Mouse (Mus musculus) liver, embryonic 12.5 days (tissue): ENCODE results near the gene Gm498. TPM values are rescaled to one million over a fixed set of nuclear protein-coding genes. Genes with fewer than 3 reads are reported as not detected.

Source experiments
- ATAC-seq: fragments of 200-750 bp; cut with Nextera tagmentation; 2 replicates; pipeline ENCODE4 v1.8.0; 2017; ENCODE audit warnings: moderate number of reproducible peaks, mild to moderate bottlenecking, moderate library complexity
- H3K27ac ChIP-seq: fragments of 300-500 bp; sonication (generic); 2 replicates; pipeline ENCODE4 v1.5.1; 2016; ENCODE audit warnings: mild to moderate bottlenecking
- H3K27me3 ChIP-seq: fragments of 300-500 bp; sonication (generic); replicated peaks from 2 replicates; pipeline ENCODE4 v1.6.1; 2016; ENCODE audit warnings: mild to moderate bottlenecking, moderate library complexity
- H3K36me3 ChIP-seq: fragments of 300-500 bp; sonication (generic); 2 replicates; pipeline ENCODE4 v1.6.1; 2016; ENCODE audit warnings: mild to moderate bottlenecking, moderate library complexity
- H3K4me1 ChIP-seq: fragments of 300-500 bp; sonication (generic); 2 replicates; pipeline ENCODE4 v1.6.1; 2016
- H3K4me2 ChIP-seq: fragments of 300-500 bp; sonication (generic); 2 replicates; pipeline ENCODE4 v1.6.1; 2016; ENCODE audit warnings: mild to moderate bottlenecking, moderate library complexity
- H3K4me3 ChIP-seq: fragments of 300-500 bp; sonication (generic); 2 replicates; pipeline ENCODE4 v1.5.1; 2016; ENCODE audit warnings: mild to moderate bottlenecking, moderate library complexity
- H3K9ac ChIP-seq: fragments of 300-500 bp; sonication (generic); 2 replicates; pipeline ENCODE4 v1.6.1; 2016; ENCODE audit warnings: mild to moderate bottlenecking, moderate library complexity
- H3K9me3 ChIP-seq: fragments of 300-500 bp; sonication (generic); replicated peaks from 2 replicates; pipeline ENCODE4 v1.6.1; 2016; ENCODE audit warnings: mild to moderate bottlenecking, moderate library complexity
- WGBS: fragments of 180-500 bp; shearing (Covaris S2); methylation state at CpG from one replicate; pipeline ENCODE4 v1.1.7; 2016; ENCODE audit not compliant: insufficient replicate concordance; 5-methylcytosine and 5-hydroxymethylcytosine counted together
- polyA plus RNA-seq: library from polyadenylated mRNA; unstranded; fragments of >200 nt; fragmentation: Nextera tagmentation; extraction: Ambion mirVana; gene quantifications from 2 replicates; pipeline ENCODE4 v1.2.1, GENCODE M21; 2016

Gene Gm498
- polyA plus RNA-seq: not detected in 2 replicates

GRCm38 (mm10) chr7:143866538-143866937, at the start of gene Gm498:
Gm498 (plus strand) TSS chr7:143866838.
- H3K27ac ChIP-seq: no peak within 1 kb of the TSS
- 71% methylated on average over 2 of the region's 2 CpGs for WGBS
- no peak for ATAC-seq

GRCm38 (mm10) chr7:143819201-143819600, 47.4 kb upstream of the Gm498 start:
- Histone ChIP-seq H3K9ac (no peak overlapping the region), H3K27ac (no peak overlapping the region), H3K4me2 (no peak overlapping the region), H3K9me3 (no peaks in the 10 kb centered on the region), H3K4me1 (peaks cover 24% of the 10 kb centered on the region), H3K27me3 (no peaks in the 10 kb centered on the region), H3K4me3 (no peak overlapping the region), H3K36me3 (peaks cover 46% of the 10 kb centered on the region)
- WGBS: 74% methylated on average over 4 of the region's 4 CpGs
- no peak for ATAC-seq

More at GRCm38 (mm10) chr7:143866538-143866937, at the start of gene Gm498:
- H3K9me3 ChIP-seq: no peaks in the 10 kb centered on the region
- H3K4me1 ChIP-seq: no peaks in the 10 kb centered on the region
- H3K4me3 ChIP-seq: no peak within 1 kb of the TSS
- H3K27me3 ChIP-seq: no peaks in the 10 kb centered on the region; the same call in 1 of the 2 replicates
- no peak within 1 kb of the TSS for H3K4me2 ChIP-seq
- H3K36me3 ChIP-seq: no peaks in the 10 kb centered on the region
- H3K9ac ChIP-seq: no peak within 1 kb of the TSS

GRCm38 (mm10) chr7:143821241-143821640, 45.4 kb upstream of the Gm498 start:
- H3K4me1 ChIP-seq: peaks cover 24% of the 10 kb centered on the region
- no peak overlapping the region for H3K4me3 ChIP-seq
- no peak overlapping the region for H3K27ac ChIP-seq
- H3K27me3 ChIP-seq: 0 out of 2 replicates have a peak, but pooled peaks cover 3% of the 10 kb centered on the region
- no peaks in the 10 kb centered on the region for H3K9me3 ChIP-seq
- no peak for ATAC-seq
- WGBS: 81% methylated on average over 2 of the region's 2 CpGs
- H3K36me3 ChIP-seq: peaks cover 28% of the 10 kb centered on the region
- H3K4me2 ChIP-seq: peak overlapping the region; percentile 79; the same call in 1 of the 2 replicates
- H3K9ac ChIP-seq: no peak overlapping the region

- Histone ChIP-seq H3K36me3 (peaks cover 16% of the 10 kb centered on the region), H3K27me3 (0 out of 2 replicates have a peak, but pooled peaks cover 3% of the 10 kb centered on the region), H3K27ac (peak within 1 kb of the TSS; percentile 76), H3K4me1 (peaks cover 24% of the 10 kb centered on the region), H3K4me2 (peak within 1 kb of the TSS; percentile 79), H3K9ac (peak within 1 kb of the TSS; percentile 79), H3K9me3 (no peaks in the 10 kb centered on the region), H3K4me3 (peak within 1 kb of the TSS; percentile 72)
- peak; percentile 99 for ATAC-seq
- 1% methylated on average over 40 of the region's 40 CpGs for WGBS
These were observed 44.0 kb upstream of the Gm498 start, which contains the start of the genes Nadsyn1 and Dhcr7 for GRCm38 (mm10) chr7:143822375-143823265. Nadsyn1 (minus strand) TSS chr7:143822849. Dhcr7 (plus strand) TSS chr7:143823145.

GRCm38 (mm10) chr7:143823266-143823605, 43.4 kb upstream of the Gm498 start:
- Histone ChIP-seq H3K4me3 (peak overlapping the region; percentile 72), H3K4me2 (peak overlapping the region; percentile 79), H3K27ac (peak overlapping the region; percentile 76), H3K9me3 (no peaks in the 10 kb centered on the region), H3K4me1 (peaks cover 24% of the 10 kb centered on the region), H3K9ac (peak overlapping the region; percentile 69), H3K36me3 (peaks cover 10% of the 10 kb centered on the region), H3K27me3 (0 out of 2 replicates have a peak, but pooled peaks cover 3% of the 10 kb centered on the region)
- ATAC-seq: peak; percentile 14
- WGBS: 77% methylated on average over 4 of the region's 4 CpGs

- Histone ChIP-seq H3K9me3 (no peaks in the 10 kb centered on the region), H3K36me3 (peaks cover 3% of the 10 kb centered on the region; the same call in 1 of the 2 replicates), H3K4me1 (peaks cover 33% of the 10 kb centered on the region), H3K4me3 (no peak overlapping the region), H3K9ac (no peak overlapping the region), H3K27me3 (0 out of 2 replicates have a peak, but pooled peaks cover 3% of the 10 kb centered on the region), H3K27ac (no peak overlapping the region), H3K4me2 (no peak overlapping the region)
- WGBS: 73% methylated on average over 2 of the region's 2 CpGs
- no peak for ATAC-seq
These were observed 39.7 kb upstream of the Gm498 start for GRCm38 (mm10) chr7:143826985-143827384.

- under 1% methylated on average over 37 of the region's 37 CpGs for WGBS
- H3K27me3 ChIP-seq: 0 out of 2 replicates have a peak, but pooled peaks cover 3% of the 10 kb centered on the region
- H3K36me3 ChIP-seq: peaks cover 7% of the 10 kb centered on the region; the same call in 1 of the 2 replicates
- peak; percentile 97 for ATAC-seq
- peaks cover 33% of the 10 kb centered on the region for H3K4me1 ChIP-seq
- peak overlapping the region; percentile 77 for H3K9ac ChIP-seq
- H3K27ac ChIP-seq: peak overlapping the region; percentile 88
- H3K4me2 ChIP-seq: peak overlapping the region; percentile 86
- H3K9me3 ChIP-seq: no peaks in the 10 kb centered on the region
- H3K4me3 ChIP-seq: peak overlapping the region; percentile 76
These were observed 36.9 kb upstream of the Gm498 start for GRCm38 (mm10) chr7:143829504-143830331.

- H3K27me3 ChIP-seq: 0 out of 2 replicates have a peak, but pooled peaks cover 3% of the 10 kb centered on the region
- H3K4me3 ChIP-seq: peak overlapping the region; percentile 76
- 16% methylated on average over 6 of the region's 6 CpGs for WGBS
- peaks cover 7% of the 10 kb centered on the region; the same call in 1 of the 2 replicates for H3K36me3 ChIP-seq
- H3K27ac ChIP-seq: peak overlapping the region; percentile 57; the same call in 1 of the 2 replicates
- ATAC-seq: no peak
- peak overlapping the region; percentile 67 for H3K9ac ChIP-seq
- H3K9me3 ChIP-seq: no peaks in the 10 kb centered on the region
- peaks cover 40% of the 10 kb centered on the region for H3K4me1 ChIP-seq
- H3K4me2 ChIP-seq: peak overlapping the region; percentile 86
These were observed 36.2 kb upstream of the Gm498 start for GRCm38 (mm10) chr7:143830399-143830798.

GRCm38 (mm10) chr7:143832196-143832595, 34.4 kb upstream of the Gm498 start:
- Histone ChIP-seq H3K9me3 (no peaks in the 10 kb centered on the region), H3K27me3 (no peaks in the 10 kb centered on the region), H3K4me2 (peak overlapping the region; percentile 86; the same call in 1 of the 2 replicates), H3K9ac (no peak overlapping the region), H3K36me3 (peaks cover 18% of the 10 kb centered on the region), H3K27ac (no peak overlapping the region), H3K4me3 (no peak overlapping the region), H3K4me1 (peaks cover 42% of the 10 kb centered on the region)
- WGBS: 66% methylated on average over 8 of the region's 8 CpGs
- ATAC-seq: no peak

GRCm38 (mm10) chr7:143832611-143833010, 34.0 kb upstream of the Gm498 start:
- no peak for ATAC-seq
- H3K4me1 ChIP-seq: peaks cover 42% of the 10 kb centered on the region
- H3K4me3 ChIP-seq: no peak overlapping the region
- WGBS: 80% methylated on average over 2 of the region's 2 CpGs
- H3K4me2 ChIP-seq: 0 out of 2 replicates have a peak overlapping the region, but pooled peaks have one; percentile 0
- no peaks in the 10 kb centered on the region for H3K27me3 ChIP-seq
- peaks cover 22% of the 10 kb centered on the region for H3K36me3 ChIP-seq
- H3K9ac ChIP-seq: no peak overlapping the region
- H3K27ac ChIP-seq: no peak overlapping the region
- no peaks in the 10 kb centered on the region for H3K9me3 ChIP-seq

- no peak overlapping the region for H3K4me3 ChIP-seq
- H3K4me1 ChIP-seq: peaks cover 42% of the 10 kb centered on the region
- H3K4me2 ChIP-seq: no peak overlapping the region
- no peaks in the 10 kb centered on the region for H3K27me3 ChIP-seq
- H3K9me3 ChIP-seq: no peaks in the 10 kb centered on the region
- H3K9ac ChIP-seq: no peak overlapping the region
- no peak for ATAC-seq
- H3K36me3 ChIP-seq: peaks cover 32% of the 10 kb centered on the region
- no peak overlapping the region for H3K27ac ChIP-seq
- 56% methylated on average over 6 of the region's 6 CpGs for WGBS
These were observed 33.0 kb upstream of the Gm498 start for GRCm38 (mm10) chr7:143833581-143834190.
